Mouse (Mus musculus) neural tube, embryonic 14.5 days (tissue): ENCODE data around the gene Phtf2. TPM values are rescaled to one million over a fixed set of nuclear protein-coding genes. Genes with fewer than 3 reads are reported as not detected.

ENCODE experiments used
- ATAC-seq: fragments of 200-750 bp; cut with Nextera tagmentation; 2 replicates; pipeline ENCODE4 v1.8.0; 2017; ENCODE audit warnings: low read depth, mild to moderate bottlenecking, moderate TSS enrichment, moderate library complexity
- H3K27ac ChIP-seq: fragments of 300-500 bp; sonication (generic); 2 replicates; pipeline ENCODE4 v1.5.1; 2014; ENCODE audit warnings: low read depth, mild to moderate bottlenecking, control low read depth, low read length, moderate library complexity, mixed read lengths
- H3K27me3 ChIP-seq: fragments of 300-500 bp; sonication (generic); 2 replicates; pipeline ENCODE4 v1.6.1; 2014; ENCODE audit warnings: low read length; ENCODE audit not compliant: control insufficient read depth, insufficient read depth
- H3K36me3 ChIP-seq: fragments of 300-500 bp; sonication (generic); 2 replicates; pipeline ENCODE4 v1.6.1; 2014; ENCODE audit warnings: low read length, mixed read lengths; ENCODE audit not compliant: control insufficient read depth, insufficient read depth
- H3K4me1 ChIP-seq: fragments of 300-500 bp; sonication (generic); 2 replicates; pipeline ENCODE4 v1.6.1; 2014; ENCODE audit warnings: low read length; ENCODE audit not compliant: control insufficient read depth, insufficient read depth
- H3K4me2 ChIP-seq: fragments of 300-500 bp; sonication (generic); 2 replicates; pipeline ENCODE4 v1.6.1; 2014; ENCODE audit warnings: mild to moderate bottlenecking, low read depth, low read length, control low read depth
- H3K4me3 ChIP-seq: fragments of 300-500 bp; sonication (generic); 2 replicates; pipeline ENCODE4 v1.5.1; 2014; ENCODE audit warnings: low read depth, low read length, control low read depth, mixed read lengths
- H3K9ac ChIP-seq: fragments of 300-500 bp; sonication (generic); replicated peaks from 2 replicates; pipeline ENCODE4 v1.6.1; 2014; ENCODE audit warnings: low read depth, mild to moderate bottlenecking, control low read depth, low read length, mixed read lengths
- H3K9me3 ChIP-seq: fragments of 300-500 bp; sonication (generic); 2 replicates; pipeline ENCODE4 v1.6.1; 2016; ENCODE audit warnings: low read length; ENCODE audit not compliant: control insufficient read depth
- WGBS: fragments of 180-500 bp; shearing (Covaris S2); extraction: QIAGEN DNeasy Blood & Tissue Kit; methylation state at CpG from one replicate; pipeline ENCODE4 v1.1.7; 2014; 5-methylcytosine and 5-hydroxymethylcytosine counted together
- polyA plus RNA-seq: library from polyadenylated mRNA; unstranded; fragments of >200 nt; fragmentation: Nextera tagmentation; extraction: Ambion mirVana; gene quantifications from 2 replicates; pipeline ENCODE4 v1.2.1, GENCODE M21; 2014

Gene Phtf2
- polyA plus RNA-seq = 34.4 and 37.1 TPM in 2 replicates

- Histone ChIP-seq H3K27me3 (no peaks in the 10 kb centered on the region), H3K4me3 (peak within 1 kb of the TSS; percentile 80), H3K4me2 (peak within 1 kb of the TSS; percentile 79), H3K4me1 (peaks cover 20% of the 10 kb centered on the region), H3K9me3 (no peaks in the 10 kb centered on the region), H3K9ac (peak within 1 kb of the TSS; percentile 83), H3K27ac (peak within 1 kb of the TSS; percentile 95), H3K36me3 (no peaks in the 10 kb centered on the region)
- peak; percentile 99 for ATAC-seq
- WGBS = under 1% methylated on average over 93 of the region's 94 CpGs
These were observed at the start of gene Phtf2, which contains the start of gene Tmem60 for GRCm38 (mm10) chr5:20881915-20882800. TSS of gene Phtf2 (minus strand) at chr5:20882124. TSS of gene Tmem60 (plus strand) at chr5:20882191.

- WGBS = 98% methylated on average over 3 of the region's 3 CpGs
- H3K27me3 ChIP-seq = no peaks in the 10 kb centered on the region
- H3K4me3 ChIP-seq = no peak overlapping the region
- ATAC-seq = no peak
- no peak overlapping the region for H3K9ac ChIP-seq
- H3K4me2 ChIP-seq = no peak overlapping the region
- H3K4me1 ChIP-seq = peaks cover 3% of the 10 kb centered on the region; the same call in 1 of the 2 replicates
- H3K36me3 ChIP-seq = no peaks in the 10 kb centered on the region
- H3K27ac ChIP-seq = no peak overlapping the region
- no peaks in the 10 kb centered on the region for H3K9me3 ChIP-seq
These were observed 49.4 kb upstream of the Phtf2 start for GRCm38 (mm10) chr5:20931300-20931699.

- H3K4me1 ChIP-seq = no peaks in the 10 kb centered on the region
- H3K27ac ChIP-seq = no peak overlapping the region
- H3K4me2 ChIP-seq = no peak overlapping the region
- ATAC-seq = no peak
- no peaks in the 10 kb centered on the region for H3K9me3 ChIP-seq
- H3K36me3 ChIP-seq = no peaks in the 10 kb centered on the region
- no peaks in the 10 kb centered on the region for H3K27me3 ChIP-seq
- no peak overlapping the region for H3K4me3 ChIP-seq
- no peak overlapping the region for H3K9ac ChIP-seq
These were observed 48.5 kb upstream of the Phtf2 start for GRCm38 (mm10) chr5:20930430-20930829.

- Histone ChIP-seq H3K27me3 (no peaks in the 10 kb centered on the region), H3K27ac (no peak overlapping the region), H3K9me3 (no peaks in the 10 kb centered on the region), H3K4me3 (no peak overlapping the region), H3K36me3 (no peaks in the 10 kb centered on the region), H3K4me2 (no peak overlapping the region), H3K4me1 (no peaks in the 10 kb centered on the region), H3K9ac (no peak overlapping the region)
- ATAC-seq = no peak
- WGBS = 91% methylated on average over 6 of the region's 6 CpGs
These were observed 47.8 kb upstream of the Phtf2 start for GRCm38 (mm10) chr5:20929669-20930151.

- no peaks in the 10 kb centered on the region for H3K27me3 ChIP-seq
- no peak for ATAC-seq
These were observed 43.5 kb upstream of the Phtf2 start for GRCm38 (mm10) chr5:20925451-20925850.

GRCm38 (mm10) chr5:20924608-20925007, 42.7 kb upstream of the Phtf2 start:
- Histone ChIP-seq H3K27me3 (no peaks in the 10 kb centered on the region), H3K9me3 (no peaks in the 10 kb centered on the region), H3K4me2 (no peak overlapping the region), H3K4me1 (no peaks in the 10 kb centered on the region), H3K9ac (no peak overlapping the region), H3K27ac (no peak overlapping the region), H3K36me3 (no peaks in the 10 kb centered on the region), H3K4me3 (no peak overlapping the region)
- 62% methylated on average over 3 of the region's 3 CpGs for WGBS
- no peak for ATAC-seq

More at GRCm38 (mm10) chr5:20925451-20925850, 43.5 kb upstream of the Phtf2 start:
- WGBS = 82% methylated on average over 3 of the region's 3 CpGs
- H3K9me3 ChIP-seq = no peaks in the 10 kb centered on the region
- H3K27ac ChIP-seq = no peak overlapping the region
- no peak overlapping the region for H3K4me3 ChIP-seq
- no peaks in the 10 kb centered on the region for H3K4me1 ChIP-seq
- H3K4me2 ChIP-seq = no peak overlapping the region
- H3K9ac ChIP-seq = no peak overlapping the region
- no peaks in the 10 kb centered on the region for H3K36me3 ChIP-seq

- WGBS = 62% methylated on average over 9 of the region's 9 CpGs
- H3K9ac ChIP-seq = no peak overlapping the region
- H3K27ac ChIP-seq = no peak overlapping the region
- H3K36me3 ChIP-seq = no peaks in the 10 kb centered on the region
- H3K4me1 ChIP-seq = no peaks in the 10 kb centered on the region
- H3K4me2 ChIP-seq = no peak overlapping the region
- H3K4me3 ChIP-seq = no peak overlapping the region
- peak; percentile 38; the same call in 1 of the 2 replicates for ATAC-seq
- H3K9me3 ChIP-seq = no peaks in the 10 kb centered on the region
- no peaks in the 10 kb centered on the region for H3K27me3 ChIP-seq
These were observed 37.6 kb upstream of the Phtf2 start for GRCm38 (mm10) chr5:20919566-20919965.

- no peak overlapping the region for H3K4me2 ChIP-seq
- 96% methylated on average over 4 of the region's 4 CpGs for WGBS
- no peaks in the 10 kb centered on the region for H3K27me3 ChIP-seq
- H3K27ac ChIP-seq = no peak overlapping the region
- H3K4me1 ChIP-seq = no peaks in the 10 kb centered on the region
- no peak overlapping the region for H3K4me3 ChIP-seq
- ATAC-seq = no peak
- H3K9ac ChIP-seq = no peak overlapping the region
- no peaks in the 10 kb centered on the region for H3K9me3 ChIP-seq
- no peaks in the 10 kb centered on the region for H3K36me3 ChIP-seq
These were observed 37.0 kb upstream of the Phtf2 start for GRCm38 (mm10) chr5:20918967-20919366.
